Mouse (Mus musculus): ENCODE results near the gene Vcp. TPM values are rescaled to one million over a fixed set of nuclear protein-coding genes. Genes with fewer than 3 reads are reported as not detected.

The Vcp gene
- polyA plus RNA-seq, 1 experiment from 2014 or later, result 366 TPM

GRCm38 (mm10) chr4:43025084-43025960, 25.0 kb upstream of the Vcp start, which contains the start of gene Pigo:
Gene Pigo (minus strand): TSS chr4:43025819.
- no peaks in the 10 kb centered on the region for H3K9me3 ChIP-seq (replicated peaks)
- H3K9ac ChIP-seq, result peak within 1 kb of the TSS; percentile 77
- peak within 1 kb of the TSS; percentile 92 for H3K27ac ChIP-seq
- no peaks in the 10 kb centered on the region for H3K27me3 ChIP-seq (replicated peaks)
- H3K4me1 ChIP-seq, result peaks cover 37% of the 10 kb centered on the region
- H3K36me3 ChIP-seq, result peaks cover 79% of the 10 kb centered on the region
- H3K4me2 ChIP-seq, result peak within 1 kb of the TSS; percentile 86
- peak within 1 kb of the TSS; percentile 70 for H3K4me3 ChIP-seq
- peak; percentile 90 for ATAC-seq
- 7% methylated on average over 42 of the region's 42 CpGs for WGBS (ENCODE audit: insufficient replicate concordance)

GRCm38 (mm10) chr4:43024673-43025072, 24.4 kb upstream of the Vcp start:
- Histone ChIP-seq H3K27me3 (replicated peaks) (no peaks in the 10 kb centered on the region), H3K4me2 (peak overlapping the region; percentile 86), H3K36me3 (peaks cover 81% of the 10 kb centered on the region), H3K27ac (peak overlapping the region; percentile 92), H3K9ac (peak overlapping the region; percentile 77), H3K4me3 (peak overlapping the region; percentile 70), H3K9me3 (replicated peaks) (no peaks in the 10 kb centered on the region), H3K4me1 (peaks cover 37% of the 10 kb centered on the region)
- no peak for ATAC-seq
- WGBS (ENCODE audit: insufficient replicate concordance), result 73% methylated on average over 14 of the region's 14 CpGs

- no peak overlapping the region for H3K27ac ChIP-seq
- no peak overlapping the region for H3K4me3 ChIP-seq
- peaks cover 30% of the 10 kb centered on the region for H3K4me1 ChIP-seq
- H3K36me3 ChIP-seq, result peaks cover 80% of the 10 kb centered on the region
- H3K27me3 ChIP-seq (replicated peaks), result no peaks in the 10 kb centered on the region
- H3K9ac ChIP-seq, result no peak overlapping the region
- 89% methylated on average over 17 of the region's 17 CpGs for WGBS (ENCODE audit: insufficient replicate concordance)
- no peaks in the 10 kb centered on the region for H3K9me3 ChIP-seq (replicated peaks)
- H3K4me2 ChIP-seq, result no peak overlapping the region
- no peak for ATAC-seq
Observed at GRCm38 (mm10) chr4:43021341-43021740, 21.0 kb upstream of the Vcp start.

- Histone ChIP-seq H3K27me3 (replicated peaks) (no peaks in the 10 kb centered on the region), H3K9ac (no peak overlapping the region), H3K27ac (no peak overlapping the region), H3K36me3 (peaks cover 80% of the 10 kb centered on the region), H3K4me2 (no peak overlapping the region), H3K9me3 (replicated peaks) (no peaks in the 10 kb centered on the region), H3K4me1 (peaks cover 28% of the 10 kb centered on the region), H3K4me3 (no peak overlapping the region)
- no peak for ATAC-seq
- whole genome bisulfite sequencing (ENCODE audit: insufficient replicate concordance), result 88% methylated on average over 16 of the region's 16 CpGs
Observed at GRCm38 (mm10) chr4:43020876-43021275, 20.6 kb upstream of the Vcp start.

GRCm38 (mm10) chr4:43019641-43020465, 19.5 kb upstream of the Vcp start:
- no peak overlapping the region for H3K27ac ChIP-seq
- H3K9me3 ChIP-seq (replicated peaks), result no peaks in the 10 kb centered on the region
- peaks cover 80% of the 10 kb centered on the region for H3K36me3 ChIP-seq
- no peak overlapping the region for H3K9ac ChIP-seq
- no peak overlapping the region; the same call in 1 of the 2 replicates for H3K4me2 ChIP-seq
- peaks cover 23% of the 10 kb centered on the region for H3K4me1 ChIP-seq
- peak; percentile 50; the same call in 1 of the 2 replicates for ATAC-seq
- H3K4me3 ChIP-seq, result no peak overlapping the region
- WGBS (ENCODE audit: insufficient replicate concordance), result 63% methylated on average over 23 of the region's 23 CpGs
- no peaks in the 10 kb centered on the region for H3K27me3 ChIP-seq (replicated peaks)

- no peak overlapping the region for H3K9ac ChIP-seq
- ATAC-seq, result no peak
- 88% methylated on average over 10 of the region's 10 CpGs for WGBS (ENCODE audit: insufficient replicate concordance)
- H3K36me3 ChIP-seq, result peaks cover 76% of the 10 kb centered on the region
- no peak overlapping the region for H3K27ac ChIP-seq
- H3K4me3 ChIP-seq, result no peak overlapping the region
- H3K4me1 ChIP-seq, result peaks cover 17% of the 10 kb centered on the region
- no peaks in the 10 kb centered on the region for H3K27me3 ChIP-seq (replicated peaks)
- H3K9me3 ChIP-seq (replicated peaks), result no peaks in the 10 kb centered on the region
- no peak overlapping the region for H3K4me2 ChIP-seq
Observed at GRCm38 (mm10) chr4:43019176-43019575, 18.9 kb upstream of the Vcp start.

- ATAC-seq, result no peak
- Histone ChIP-seq H3K4me3 (no peak overlapping the region), H3K27me3 (replicated peaks) (no peaks in the 10 kb centered on the region), H3K9ac (no peak overlapping the region), H3K27ac (no peak overlapping the region), H3K9me3 (replicated peaks) (no peaks in the 10 kb centered on the region), H3K4me2 (no peak overlapping the region), H3K4me1 (peaks cover 16% of the 10 kb centered on the region), H3K36me3 (peaks cover 66% of the 10 kb centered on the region)
- WGBS (ENCODE audit: insufficient replicate concordance), result 91% methylated on average over 4 of the region's 4 CpGs
Observed at GRCm38 (mm10) chr4:43018156-43018555, 17.8 kb upstream of the Vcp start.

- ATAC-seq, result no peak
- H3K4me3 ChIP-seq, result no peak overlapping the region
Observed at GRCm38 (mm10) chr4:43012091-43012490, 11.8 kb upstream of the Vcp start.

GRCm38 (mm10) chr4:43010161-43011038, 10.1 kb upstream of the Vcp start, which contains the start of gene Fancg:
Gene Fancg (minus strand): TSS chr4:43010506.
- Histone ChIP-seq H3K4me1 (peaks cover 19% of the 10 kb centered on the region), H3K27me3 (replicated peaks) (no peaks in the 10 kb centered on the region), H3K4me2 (peak within 1 kb of the TSS; percentile 81), H3K27ac (peak within 1 kb of the TSS; percentile 64), H3K4me3 (peak within 1 kb of the TSS; percentile 78), H3K9me3 (replicated peaks) (no peaks in the 10 kb centered on the region), H3K36me3 (peaks cover 19% of the 10 kb centered on the region; the same call in 1 of the 2 replicates), H3K9ac (peak within 1 kb of the TSS; percentile 81)
- ATAC-seq, result peak; percentile 85
- WGBS (ENCODE audit: insufficient replicate concordance), result 2% methylated on average over 37 of the region's 37 CpGs

More at GRCm38 (mm10) chr4:43012091-43012490, 11.8 kb upstream of the Vcp start:
- peaks cover 19% of the 10 kb centered on the region for H3K4me1 ChIP-seq
- H3K27me3 ChIP-seq (replicated peaks), result no peaks in the 10 kb centered on the region
- no peak overlapping the region for H3K9ac ChIP-seq
- no peaks in the 10 kb centered on the region for H3K9me3 ChIP-seq (replicated peaks)
- 84% methylated on average over 1 of the region's 1 CpGs for WGBS (ENCODE audit: insufficient replicate concordance)
- no peak overlapping the region for H3K4me2 ChIP-seq
- H3K36me3 ChIP-seq, result peaks cover 14% of the 10 kb centered on the region; the same call in 1 of the 2 replicates
- H3K27ac ChIP-seq, result no peak overlapping the region

- no peak overlapping the region for H3K27ac ChIP-seq
- WGBS (ENCODE audit: insufficient replicate concordance), result 39% methylated on average over 2 of the region's 2 CpGs
- no peaks in the 10 kb centered on the region for H3K27me3 ChIP-seq (replicated peaks)
- ATAC-seq, result no peak
- peaks cover 29% of the 10 kb centered on the region for H3K4me1 ChIP-seq
- peaks cover 36% of the 10 kb centered on the region for H3K36me3 ChIP-seq
- no peak overlapping the region for H3K9ac ChIP-seq
- H3K9me3 ChIP-seq (replicated peaks), result no peaks in the 10 kb centered on the region
- no peak overlapping the region for H3K4me2 ChIP-seq
- H3K4me3 ChIP-seq, result no peak overlapping the region
Observed at GRCm38 (mm10) chr4:43005765-43006164, 5.5 kb upstream of the Vcp start.

GRCm38 (mm10) chr4:43004951-43005350, 4.6 kb upstream of the Vcp start:
- Histone ChIP-seq H3K36me3 (peaks cover 36% of the 10 kb centered on the region), H3K4me1 (peaks cover 29% of the 10 kb centered on the region), H3K4me2 (no peak overlapping the region), H3K9me3 (replicated peaks) (no peaks in the 10 kb centered on the region), H3K27ac (no peak overlapping the region), H3K9ac (0 out of 2 replicates have a peak overlapping the region, but pooled peaks have one; percentile 0), H3K27me3 (replicated peaks) (no peaks in the 10 kb centered on the region), H3K4me3 (no peak overlapping the region)
- ATAC-seq, result no peak
- WGBS (ENCODE audit: insufficient replicate concordance), result 87% methylated on average over 3 of the region's 3 CpGs
